Mouse (Mus musculus): ENCODE data around the gene Dennd5a. TPM values are rescaled to one million over a fixed set of nuclear protein-coding genes. Genes with fewer than 3 reads are reported as not detected.

Dennd5a gene
- polyA plus RNA-seq, 1 experiment from 2014 or later, result 27.3 TPM

DNA sequence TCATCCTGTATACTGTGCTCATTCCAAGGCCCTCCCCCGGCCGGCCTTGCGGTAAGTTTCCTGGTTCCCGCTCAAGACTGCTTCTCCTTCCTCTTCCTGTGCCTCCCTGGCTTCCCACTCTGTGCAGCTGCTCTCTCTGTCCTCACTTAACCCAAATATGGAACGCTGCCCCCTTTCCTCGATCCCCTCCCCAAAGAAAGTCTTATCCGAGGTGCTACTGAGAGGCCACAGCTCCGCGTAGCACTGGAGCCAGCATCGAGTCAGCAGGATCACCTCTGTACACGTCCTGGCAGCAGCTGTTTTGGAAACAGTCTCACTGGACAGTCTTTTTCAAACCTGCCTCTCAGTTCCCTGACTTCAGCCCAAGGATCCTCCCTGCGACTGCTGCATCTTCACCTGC lies 81.1 kb downstream of the Dennd5a start:
- peak overlapping the region; percentile 33; the same call in 1 of the 2 replicates for H3K9ac ChIP-seq (ENCODE audit: low read length)
- peak overlapping the region; percentile 19; the same call in 1 of the 2 replicates for H3K4me2 ChIP-seq (ENCODE audit: low read depth, low read length)
- no peaks in the 10 kb centered on the region for H3K36me3 ChIP-seq (ENCODE audit: control insufficient read depth, insufficient read depth, low read length)
- no peak for ATAC-seq (ENCODE audit: insufficient read depth, low FRiP score)
- 34% methylated on average over 12 of the region's 12 CpGs for WGBS
- no peak overlapping the region for H3K4me3 ChIP-seq (replicated peaks; ENCODE audit: low read length)
- H3K27ac ChIP-seq (ENCODE audit: low read length), result no peak overlapping the region
- no peaks in the 10 kb centered on the region for H3K9me3 ChIP-seq (replicated peaks; ENCODE audit: control insufficient read depth, low read length)
- H3K27me3 ChIP-seq (ENCODE audit: control insufficient read depth, insufficient read depth, low read length), result no peaks in the 10 kb centered on the region
- H3K4me1 ChIP-seq (ENCODE audit: control insufficient read depth, insufficient read depth, low read length), result no peaks in the 10 kb centered on the region

DNA sequence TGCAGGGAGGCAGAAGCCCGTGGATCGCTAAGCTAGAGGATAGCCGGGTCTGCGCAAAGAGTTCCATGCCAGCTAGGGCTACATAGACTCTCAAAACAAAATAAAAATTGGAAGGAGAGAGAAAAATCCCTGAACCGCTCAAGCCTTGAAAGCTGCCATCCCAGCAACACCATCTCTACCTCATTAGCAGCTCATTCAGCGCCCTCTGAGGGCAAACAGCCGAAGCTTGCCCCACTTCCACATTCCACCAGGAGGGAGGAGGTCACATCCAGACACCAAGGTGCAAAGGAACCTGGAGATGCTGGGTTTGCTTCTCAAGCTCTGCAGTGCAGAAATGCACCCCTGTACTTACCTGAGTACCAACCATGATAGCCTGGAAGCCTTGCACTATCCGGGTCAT lies 84.2 kb downstream of the Dennd5a start:
- Histone ChIP-seq H3K9ac (ENCODE audit: low read length) (no peak overlapping the region), H3K4me3 (replicated peaks; ENCODE audit: low read length) (no peak overlapping the region), H3K4me1 (ENCODE audit: control insufficient read depth, insufficient read depth, low read length) (no peaks in the 10 kb centered on the region), H3K36me3 (ENCODE audit: control insufficient read depth, insufficient read depth, low read length) (no peaks in the 10 kb centered on the region), H3K4me2 (ENCODE audit: low read depth, low read length) (no peak overlapping the region), H3K27ac (ENCODE audit: low read length) (no peak overlapping the region), H3K27me3 (ENCODE audit: control insufficient read depth, insufficient read depth, low read length) (no peaks in the 10 kb centered on the region), H3K9me3 (replicated peaks; ENCODE audit: control insufficient read depth, low read length) (no peaks in the 10 kb centered on the region)
- no peak for ATAC-seq (ENCODE audit: insufficient read depth, low FRiP score)
- WGBS, result 68% methylated on average over 8 of the region's 8 CpGs

GRCm38 (mm10) chr7:109875598-109875997 lies 84.7 kb downstream of the Dennd5a start:
- H3K27ac ChIP-seq (ENCODE audit: low read length), result no peak overlapping the region
- no peak overlapping the region for H3K4me3 ChIP-seq (replicated peaks; ENCODE audit: low read length)
- H3K9ac ChIP-seq (ENCODE audit: low read length), result no peak overlapping the region
- no peak overlapping the region for H3K4me2 ChIP-seq (ENCODE audit: low read depth, low read length)
- no peaks in the 10 kb centered on the region for H3K36me3 ChIP-seq (ENCODE audit: control insufficient read depth, insufficient read depth, low read length)
- H3K4me1 ChIP-seq (ENCODE audit: control insufficient read depth, insufficient read depth, low read length), result no peaks in the 10 kb centered on the region
- H3K27me3 ChIP-seq (ENCODE audit: control insufficient read depth, insufficient read depth, low read length), result no peaks in the 10 kb centered on the region
- WGBS, result 46% methylated on average over 3 of the region's 3 CpGs
- no peak for ATAC-seq (ENCODE audit: insufficient read depth, low FRiP score)
- no peaks in the 10 kb centered on the region for H3K9me3 ChIP-seq (replicated peaks; ENCODE audit: control insufficient read depth, low read length)

DNA sequence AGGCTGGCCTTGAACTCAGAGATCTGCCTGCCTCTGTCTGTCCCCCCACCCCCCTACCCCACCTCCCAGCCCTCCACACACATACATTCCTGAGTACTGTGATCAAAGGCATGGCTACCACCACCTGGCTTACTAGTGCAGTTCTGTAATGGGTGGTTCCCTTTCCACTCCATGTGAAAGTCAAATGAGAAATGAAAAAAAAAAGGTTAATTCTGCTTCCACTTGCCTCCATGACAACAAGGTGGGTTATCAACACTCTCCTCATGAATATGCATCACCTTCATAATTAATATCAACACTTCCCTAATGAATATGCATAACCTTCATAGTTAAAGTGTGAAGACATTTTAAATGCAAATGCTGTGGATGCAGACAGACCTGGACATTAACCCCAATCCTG lies 85.2 kb downstream of the Dennd5a start:
- H3K27me3 ChIP-seq (ENCODE audit: control insufficient read depth, insufficient read depth, low read length), result no peaks in the 10 kb centered on the region
- no peak for ATAC-seq (ENCODE audit: insufficient read depth, low FRiP score)
- H3K4me1 ChIP-seq (ENCODE audit: control insufficient read depth, insufficient read depth, low read length), result no peaks in the 10 kb centered on the region
- no peak overlapping the region for H3K4me3 ChIP-seq (replicated peaks; ENCODE audit: low read length)
- no peak overlapping the region for H3K4me2 ChIP-seq (ENCODE audit: low read depth, low read length)
- H3K36me3 ChIP-seq (ENCODE audit: control insufficient read depth, insufficient read depth, low read length), result no peaks in the 10 kb centered on the region
- no peak overlapping the region for H3K9ac ChIP-seq (ENCODE audit: low read length)
- no peak overlapping the region for H3K27ac ChIP-seq (ENCODE audit: low read length)
- no peaks in the 10 kb centered on the region for H3K9me3 ChIP-seq (replicated peaks; ENCODE audit: control insufficient read depth, low read length)

DNA sequence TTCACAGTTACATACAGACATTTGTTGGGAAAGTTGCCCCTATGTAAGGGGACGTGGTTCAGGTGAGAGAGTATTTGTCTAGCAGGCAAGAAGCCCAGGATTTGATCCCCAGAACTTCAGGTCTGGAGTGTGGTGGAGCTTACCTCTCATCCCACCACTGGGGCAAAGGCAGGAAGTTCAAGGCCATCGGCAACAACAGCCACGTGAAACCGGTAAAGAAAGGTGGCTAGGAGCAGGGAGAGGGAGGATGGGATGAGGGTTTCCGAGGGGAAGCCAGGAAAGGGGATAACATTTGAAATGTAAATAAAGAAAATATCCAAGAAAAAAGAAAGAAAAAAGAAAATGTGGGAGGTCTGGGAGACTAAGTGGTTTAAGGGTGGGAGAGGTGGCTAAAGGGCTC lies 87.1 kb downstream of the Dennd5a start:
- H3K9me3 ChIP-seq (replicated peaks; ENCODE audit: control insufficient read depth, low read length), result no peaks in the 10 kb centered on the region
- no peaks in the 10 kb centered on the region for H3K4me1 ChIP-seq (ENCODE audit: control insufficient read depth, insufficient read depth, low read length)
- H3K27ac ChIP-seq (ENCODE audit: low read length), result no peak overlapping the region
- no peaks in the 10 kb centered on the region for H3K27me3 ChIP-seq (ENCODE audit: control insufficient read depth, insufficient read depth, low read length)
- H3K4me3 ChIP-seq (replicated peaks; ENCODE audit: low read length), result no peak overlapping the region
- H3K4me2 ChIP-seq (ENCODE audit: low read depth, low read length), result no peak overlapping the region
- WGBS, result 49% methylated on average over 5 of the region's 5 CpGs
- no peak overlapping the region for H3K9ac ChIP-seq (ENCODE audit: low read length)
- no peak for ATAC-seq (ENCODE audit: insufficient read depth, low FRiP score)
- H3K36me3 ChIP-seq (ENCODE audit: control insufficient read depth, insufficient read depth, low read length), result no peaks in the 10 kb centered on the region

DNA sequence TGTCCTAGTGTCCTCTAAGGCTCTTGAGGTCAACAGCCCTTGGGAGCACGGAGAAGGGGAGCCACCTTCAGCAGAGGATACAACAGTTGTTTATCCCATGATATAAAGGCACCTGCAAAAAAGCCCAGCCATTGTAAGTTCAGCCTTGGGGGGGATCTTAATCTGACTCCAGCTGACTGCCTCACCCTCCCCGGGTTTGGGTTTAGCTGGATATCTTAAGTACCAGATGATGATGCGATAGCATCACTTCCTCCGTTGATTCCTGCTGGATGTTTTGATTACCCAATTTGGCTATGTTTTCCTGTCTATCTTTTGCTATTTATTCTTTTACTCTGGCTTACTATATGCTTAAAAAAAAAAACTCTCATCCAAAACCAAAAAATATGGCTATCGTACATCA lies 89.0 kb downstream of the Dennd5a start:
- H3K4me2 ChIP-seq (ENCODE audit: low read depth, low read length), result no peak overlapping the region
- ATAC-seq (ENCODE audit: insufficient read depth, low FRiP score), result no peak
- H3K36me3 ChIP-seq (ENCODE audit: control insufficient read depth, insufficient read depth, low read length), result no peaks in the 10 kb centered on the region
- H3K27ac ChIP-seq (ENCODE audit: low read length), result no peak overlapping the region
- 82% methylated on average over 5 of the region's 5 CpGs for WGBS
- no peaks in the 10 kb centered on the region for H3K4me1 ChIP-seq (ENCODE audit: control insufficient read depth, insufficient read depth, low read length)
- H3K9ac ChIP-seq (ENCODE audit: low read length), result no peak overlapping the region
- H3K27me3 ChIP-seq (ENCODE audit: control insufficient read depth, insufficient read depth, low read length), result 0 out of 2 replicates have a peak, but pooled peaks cover 2% of the 10 kb centered on the region
- H3K4me3 ChIP-seq (replicated peaks; ENCODE audit: low read length), result no peak overlapping the region
- H3K9me3 ChIP-seq (replicated peaks; ENCODE audit: control insufficient read depth, low read length), result no peaks in the 10 kb centered on the region

- no peak overlapping the region for H3K4me3 ChIP-seq (replicated peaks; ENCODE audit: low read length)
- H3K4me1 ChIP-seq (ENCODE audit: control insufficient read depth, insufficient read depth, low read length), result no peaks in the 10 kb centered on the region
- no peak overlapping the region for H3K9ac ChIP-seq (ENCODE audit: low read length)
- no peak overlapping the region for H3K27ac ChIP-seq (ENCODE audit: low read length)
- H3K36me3 ChIP-seq (ENCODE audit: control insufficient read depth, insufficient read depth, low read length), result no peaks in the 10 kb centered on the region
- WGBS, result 36% methylated on average over 3 of the region's 3 CpGs
- no peak overlapping the region for H3K4me2 ChIP-seq (ENCODE audit: low read depth, low read length)
- H3K27me3 ChIP-seq (ENCODE audit: control insufficient read depth, insufficient read depth, low read length), result peaks cover 15% of the 10 kb centered on the region; the same call in 1 of the 2 replicates
- no peak for ATAC-seq (ENCODE audit: insufficient read depth, low FRiP score)
- H3K9me3 ChIP-seq (replicated peaks; ENCODE audit: control insufficient read depth, low read length), result no peaks in the 10 kb centered on the region
Measured at GRCm38 (mm10) chr7:109868498-109868897, 91.8 kb downstream of the Dennd5a start.

DNA sequence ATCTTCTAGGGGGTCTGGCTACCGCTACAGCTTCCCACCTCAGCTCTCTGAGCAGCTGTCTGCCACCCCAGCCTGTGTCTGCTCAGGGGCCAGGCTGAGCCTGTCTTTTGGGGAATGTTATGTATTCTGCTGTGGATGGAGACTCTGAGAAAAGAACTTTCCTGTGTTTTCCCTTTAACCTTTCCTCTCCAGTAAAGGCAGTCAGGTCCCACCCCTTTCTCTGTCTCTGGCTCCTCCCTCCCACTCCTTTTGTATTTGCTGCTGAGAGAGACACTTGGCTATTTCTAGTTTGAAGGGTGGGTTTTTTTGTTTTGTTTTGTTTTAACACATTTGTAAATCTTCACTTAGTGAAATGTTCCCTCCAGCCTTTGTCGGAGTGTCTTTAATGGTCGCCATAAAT lies 93.6 kb downstream of the Dennd5a start:
- Histone ChIP-seq H3K9ac (ENCODE audit: low read length) (no peak overlapping the region), H3K36me3 (ENCODE audit: control insufficient read depth, insufficient read depth, low read length) (no peaks in the 10 kb centered on the region), H3K4me2 (ENCODE audit: low read depth, low read length) (no peak overlapping the region), H3K9me3 (replicated peaks; ENCODE audit: control insufficient read depth, low read length) (no peaks in the 10 kb centered on the region), H3K4me1 (ENCODE audit: control insufficient read depth, insufficient read depth, low read length) (no peaks in the 10 kb centered on the region), H3K4me3 (replicated peaks; ENCODE audit: low read length) (no peak overlapping the region), H3K27ac (ENCODE audit: low read length) (no peak overlapping the region), H3K27me3 (ENCODE audit: control insufficient read depth, insufficient read depth, low read length) (peaks cover 15% of the 10 kb centered on the region; the same call in 1 of the 2 replicates)
- 71% methylated on average over 3 of the region's 3 CpGs for WGBS
- 0 out of 2 replicates have a peak, but pooled peaks have one; percentile 23 for ATAC-seq (ENCODE audit: insufficient read depth, low FRiP score)

- peaks cover 15% of the 10 kb centered on the region; the same call in 1 of the 2 replicates for H3K27me3 ChIP-seq (ENCODE audit: control insufficient read depth, insufficient read depth, low read length)
- no peaks in the 10 kb centered on the region for H3K9me3 ChIP-seq (replicated peaks; ENCODE audit: control insufficient read depth, low read length)
- no peak within 1 kb of the TSS for H3K27ac ChIP-seq (ENCODE audit: low read length)
- no peaks in the 10 kb centered on the region for H3K36me3 ChIP-seq (ENCODE audit: control insufficient read depth, insufficient read depth, low read length)
- H3K4me3 ChIP-seq (replicated peaks; ENCODE audit: low read length), result peak within 1 kb of the TSS; percentile 55
- peak; percentile 75 for ATAC-seq (ENCODE audit: insufficient read depth, low FRiP score)
- WGBS, result 2% methylated on average over 59 of the region's 69 CpGs
- H3K4me1 ChIP-seq (ENCODE audit: control insufficient read depth, insufficient read depth, low read length), result no peaks in the 10 kb centered on the region
- H3K4me2 ChIP-seq (ENCODE audit: low read depth, low read length), result peak within 1 kb of the TSS; percentile 97
- peak within 1 kb of the TSS; percentile 76 for H3K9ac ChIP-seq (ENCODE audit: low read length)
Measured at GRCm38 (mm10) chr7:109865370-109866229, 94.7 kb downstream of the Dennd5a start, which contains the start of gene Scube2. Gene Scube2 (minus strand): TSS chr7:109865679.
